Mouse (Mus musculus) stomach, embryonic 14.5 days (tissue): ENCODE measurements around the gene Fcf1. TPM values are rescaled to one million over a fixed set of nuclear protein-coding genes. Genes with fewer than 3 reads are reported as not detected.

ENCODE experiments used
- ATAC-seq: fragments of 200-750 bp; cut with Nextera tagmentation; 2 replicates; pipeline ENCODE4 v1.8.0; 2017; ENCODE audit warnings: low read depth, moderate TSS enrichment; ENCODE audit not compliant: insufficient number of reproducible peaks, insufficient read depth, low FRiP score
- H3K27ac ChIP-seq: fragments of 300-500 bp; sonication (generic); 2 replicates; pipeline ENCODE4 v1.5.1; 2014; ENCODE audit warnings: mild to moderate bottlenecking, low read length, moderate library complexity, mixed read lengths
- H3K27me3 ChIP-seq: fragments of 300-500 bp; sonication (generic); 2 replicates; pipeline ENCODE4 v1.6.1; 2014; ENCODE audit warnings: low read length, control low read depth, mixed read lengths; ENCODE audit not compliant: control insufficient read depth, insufficient read depth
- H3K36me3 ChIP-seq: fragments of 300-500 bp; sonication (generic); 2 replicates; pipeline ENCODE4 v1.6.1; 2014; ENCODE audit warnings: mild to moderate bottlenecking, control low read depth, low read length, moderate library complexity, mixed read lengths; ENCODE audit not compliant: control insufficient read depth, insufficient read depth
- H3K4me1 ChIP-seq: fragments of 300-500 bp; sonication (generic); 2 replicates; pipeline ENCODE4 v1.6.1; 2014; ENCODE audit warnings: low read length, control low read depth, mixed read lengths; ENCODE audit not compliant: control insufficient read depth, insufficient read depth
- H3K4me2 ChIP-seq: fragments of 300-500 bp; sonication (generic); replicated peaks from 2 replicates; pipeline ENCODE4 v1.6.1; 2014; ENCODE audit warnings: low read depth, low read length, control low read depth
- H3K4me3 ChIP-seq: fragments of 300-500 bp; sonication (generic); 2 replicates; pipeline ENCODE4 v1.5.1; 2014; ENCODE audit warnings: low read depth, low read length, control low read depth
- H3K9ac ChIP-seq: fragments of 300-500 bp; sonication (generic); replicated peaks from 2 replicates; pipeline ENCODE4 v1.6.1; 2014; ENCODE audit warnings: low read depth, mild to moderate bottlenecking, control low read depth, low read length, moderate library complexity, mixed read lengths
- H3K9me3 ChIP-seq: fragments of 300-500 bp; sonication (generic); 2 replicates; pipeline ENCODE4 v1.6.1; 2016; ENCODE audit warnings: low read depth, low read length, control low read depth; ENCODE audit not compliant: control insufficient read depth
- WGBS: fragments of 180-500 bp; shearing (Covaris S2); extraction: QIAGEN DNeasy Blood & Tissue Kit; methylation state at CpG from one replicate; pipeline ENCODE4 v1.1.7; 2014; 5-methylcytosine and 5-hydroxymethylcytosine counted together
- polyA plus RNA-seq: library from polyadenylated mRNA; unstranded; fragments of >200 nt; fragmentation: Nextera tagmentation; extraction: Ambion mirVana; gene quantifications from 2 replicates; pipeline ENCODE4 v1.2.1, GENCODE M21; 2014

Gene Fcf1
- polyA plus RNA-seq, 1 experiment from 2014 or later = 145 TPM

DNA sequence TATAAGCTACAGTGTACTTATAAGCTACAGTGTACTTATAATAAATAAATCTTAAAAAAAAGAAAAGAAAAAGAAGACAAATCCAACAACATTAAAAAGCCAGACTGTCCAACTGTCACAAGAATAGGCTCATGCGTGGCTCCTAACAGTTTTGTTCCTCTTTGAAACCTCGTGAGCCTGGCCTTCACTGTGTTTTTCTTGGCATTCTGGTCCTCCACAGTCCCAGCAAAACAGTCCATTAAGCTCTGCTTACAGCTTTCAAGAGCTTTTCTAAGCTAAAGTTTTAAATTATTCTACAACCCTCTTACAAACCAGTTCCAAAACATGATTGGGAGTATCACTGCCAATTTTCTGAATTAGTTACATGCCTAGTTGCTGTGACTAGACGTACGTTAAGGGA is 18.8 kb downstream of the Fcf1 start:
- Histone ChIP-seq H3K27ac (no peak overlapping the region), H3K9ac (no peak overlapping the region), H3K4me3 (no peak overlapping the region), H3K36me3 (peaks cover 4% of the 10 kb centered on the region; the same call in 1 of the 2 replicates), H3K4me1 (no peaks in the 10 kb centered on the region), H3K27me3 (no peaks in the 10 kb centered on the region), H3K9me3 (peaks cover 3% of the 10 kb centered on the region; the same call in 1 of the 2 replicates), H3K4me2 (no peak overlapping the region)
- no peak for ATAC-seq
- WGBS = 68% methylated on average over 4 of the region's 4 CpGs

DNA sequence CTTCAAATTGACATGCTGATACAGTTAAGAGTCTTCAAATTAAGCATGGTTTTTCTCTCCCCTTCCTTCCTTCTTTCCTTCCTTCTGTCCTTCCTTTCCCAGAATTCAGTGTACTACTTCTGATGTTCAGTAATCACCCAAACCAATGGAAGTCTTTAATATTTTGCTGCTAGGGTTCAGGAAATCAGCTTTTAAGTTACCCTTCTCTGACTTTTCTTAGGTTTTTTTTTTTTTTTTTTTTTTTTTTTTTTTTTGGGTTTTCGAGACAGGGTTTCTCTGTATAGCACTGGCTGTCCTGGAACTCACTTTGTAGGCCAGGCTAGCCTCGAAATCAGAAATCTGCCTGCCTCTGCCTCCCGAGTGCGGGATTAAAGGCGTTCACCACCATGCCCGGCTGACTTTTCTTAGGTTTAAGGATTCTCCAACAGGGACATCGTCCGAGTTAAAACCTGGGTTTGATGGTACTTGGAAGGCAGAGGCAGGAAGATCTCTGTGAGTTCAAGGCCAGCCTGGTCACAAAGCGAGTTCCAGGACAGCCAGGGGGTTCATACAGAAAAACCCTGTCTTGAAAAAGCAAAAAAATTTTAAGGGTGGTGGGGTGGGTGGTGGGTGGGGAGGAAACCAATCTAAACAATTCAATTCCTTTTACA is 24.5 kb downstream of the Fcf1 start:
- ATAC-seq = no peak
- no peak overlapping the region for H3K9ac ChIP-seq
- H3K36me3 ChIP-seq = no peaks in the 10 kb centered on the region
- H3K4me1 ChIP-seq = peaks cover 17% of the 10 kb centered on the region; the same call in 1 of the 2 replicates
- H3K4me3 ChIP-seq = no peak overlapping the region
- H3K27me3 ChIP-seq = no peaks in the 10 kb centered on the region
- H3K9me3 ChIP-seq = peaks cover 3% of the 10 kb centered on the region; the same call in 1 of the 2 replicates
- 90% methylated on average over 9 of the region's 9 CpGs for WGBS
- no peak overlapping the region for H3K4me2 ChIP-seq
- H3K27ac ChIP-seq = no peak overlapping the region

DNA sequence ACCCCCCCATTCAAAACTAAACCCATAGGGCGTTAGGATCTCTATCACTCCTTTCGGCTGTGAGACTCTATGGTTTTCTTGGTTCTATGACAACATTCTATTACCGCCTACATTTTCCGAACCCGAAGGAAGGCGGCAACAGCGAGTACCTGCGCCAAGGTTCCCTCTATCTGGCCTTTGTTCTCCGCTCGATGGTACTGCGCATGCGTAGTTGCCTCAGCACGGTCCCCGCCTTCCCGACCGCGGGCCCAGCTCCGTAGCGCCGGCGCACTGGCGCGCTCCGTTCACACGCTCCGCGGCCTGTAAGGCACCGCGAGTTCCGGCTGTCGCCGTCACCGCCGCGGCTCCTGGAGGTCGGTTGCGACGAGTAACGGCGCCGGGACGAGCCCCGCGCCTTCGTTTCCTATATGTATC is 25.4 kb downstream of the Fcf1 start, which contains the start of gene Ylpm1:
Ylpm1 (plus strand) TSS at position 239 of the 414 bp plus-strand sequence.
- peak; percentile 99 for ATAC-seq
- Histone ChIP-seq H3K27ac (peak within 1 kb of the TSS; percentile 50), H3K36me3 (no peaks in the 10 kb centered on the region), H3K9me3 (peaks cover 3% of the 10 kb centered on the region; the same call in 1 of the 2 replicates), H3K4me1 (peaks cover 17% of the 10 kb centered on the region; the same call in 1 of the 2 replicates), H3K4me3 (peak within 1 kb of the TSS; percentile 84), H3K27me3 (no peaks in the 10 kb centered on the region), H3K9ac (peak within 1 kb of the TSS; percentile 93), H3K4me2 (peak within 1 kb of the TSS; percentile 89)
- WGBS = 0% methylated on average over 45 of the region's 45 CpGs

- ATAC-seq = peak; percentile 49
- peak overlapping the region; percentile 84 for H3K4me3 ChIP-seq
- H3K4me1 ChIP-seq = peaks cover 17% of the 10 kb centered on the region; the same call in 1 of the 2 replicates
- H3K27me3 ChIP-seq = no peaks in the 10 kb centered on the region
- H3K9me3 ChIP-seq = peaks cover 3% of the 10 kb centered on the region; the same call in 1 of the 2 replicates
- H3K4me2 ChIP-seq = peak overlapping the region; percentile 89
- WGBS = under 1% methylated on average over 44 of the region's 44 CpGs
- no peaks in the 10 kb centered on the region for H3K36me3 ChIP-seq
- H3K27ac ChIP-seq = peak overlapping the region; percentile 50
- H3K9ac ChIP-seq = peak overlapping the region; percentile 93
Measured at GRCm38 (mm10) chr12:84996501-84997398, 26.1 kb downstream of the Fcf1 start.

GRCm38 (mm10) chr12:84999053-84999452 is 28.4 kb downstream of the Fcf1 start:
- no peak overlapping the region for H3K9ac ChIP-seq
- H3K27ac ChIP-seq = no peak overlapping the region
- no peaks in the 10 kb centered on the region for H3K36me3 ChIP-seq
- peak overlapping the region; percentile 89 for H3K4me2 ChIP-seq
- H3K4me1 ChIP-seq = peaks cover 17% of the 10 kb centered on the region; the same call in 1 of the 2 replicates
- no peaks in the 10 kb centered on the region for H3K9me3 ChIP-seq
- H3K27me3 ChIP-seq = no peaks in the 10 kb centered on the region
- no peak for ATAC-seq
- peak overlapping the region; percentile 84; the same call in 1 of the 2 replicates for H3K4me3 ChIP-seq

DNA sequence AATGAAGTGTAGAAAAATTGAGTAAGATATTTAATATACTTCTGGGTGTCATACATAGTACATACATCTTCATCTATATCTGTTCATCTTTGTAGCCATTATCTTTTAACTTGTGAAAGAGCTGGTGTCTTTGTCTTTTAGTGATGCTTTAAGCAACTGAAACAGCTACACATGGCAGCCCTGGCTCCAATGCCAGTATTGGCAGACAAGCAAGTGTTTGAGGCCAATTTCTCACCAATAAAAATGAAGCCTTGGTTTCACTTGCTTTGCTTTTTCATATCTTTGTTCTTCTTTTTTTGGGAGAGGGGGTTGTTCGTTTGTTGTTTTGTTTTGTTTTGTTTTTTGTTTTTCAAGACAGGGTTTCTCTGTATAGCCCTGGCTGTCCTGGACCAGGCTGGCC is 35.5 kb downstream of the Fcf1 start:
- H3K36me3 ChIP-seq = no peaks in the 10 kb centered on the region; the same call in 1 of the 2 replicates
- no peak overlapping the region for H3K9ac ChIP-seq
- no peak overlapping the region for H3K4me3 ChIP-seq
- no peak overlapping the region for H3K27ac ChIP-seq
- H3K4me2 ChIP-seq = no peak overlapping the region
- WGBS = 88% methylated on average over 1 of the region's 1 CpGs
- H3K9me3 ChIP-seq = peaks cover 3% of the 10 kb centered on the region; the same call in 1 of the 2 replicates
- H3K27me3 ChIP-seq = no peaks in the 10 kb centered on the region
- H3K4me1 ChIP-seq = no peaks in the 10 kb centered on the region
- no peak for ATAC-seq

DNA sequence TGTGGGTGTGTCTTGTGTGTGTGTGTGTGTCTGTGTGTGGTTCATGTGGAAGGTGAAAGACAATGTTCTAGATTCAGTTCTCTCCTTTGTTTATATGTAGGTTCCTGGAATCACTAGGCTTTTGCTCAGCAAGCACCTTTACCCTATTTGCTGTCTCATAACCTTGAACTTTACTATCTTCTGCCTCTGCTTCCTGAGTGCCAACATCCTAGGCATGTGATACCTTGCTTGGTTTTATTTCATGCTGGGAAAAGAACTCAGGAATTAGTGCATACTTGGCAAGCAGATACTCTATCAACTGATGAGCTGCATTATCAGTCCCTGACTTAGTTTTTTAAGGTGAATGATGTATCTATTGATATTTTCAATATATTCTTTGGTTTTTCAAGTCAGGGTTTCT is 36.3 kb downstream of the Fcf1 start:
- H3K9me3 ChIP-seq = peaks cover 3% of the 10 kb centered on the region; the same call in 1 of the 2 replicates
- H3K27me3 ChIP-seq = no peaks in the 10 kb centered on the region
- no peak overlapping the region for H3K4me2 ChIP-seq
- H3K27ac ChIP-seq = no peak overlapping the region
- no peak overlapping the region for H3K9ac ChIP-seq
- ATAC-seq = no peak
- no peaks in the 10 kb centered on the region for H3K4me1 ChIP-seq
- no peaks in the 10 kb centered on the region; the same call in 1 of the 2 replicates for H3K36me3 ChIP-seq
- H3K4me3 ChIP-seq = no peak overlapping the region

GRCm38 (mm10) chr12:85009776-85010175 is 39.1 kb downstream of the Fcf1 start:
- Histone ChIP-seq H3K9ac (no peak overlapping the region), H3K4me2 (no peak overlapping the region), H3K4me1 (no peaks in the 10 kb centered on the region), H3K4me3 (no peak overlapping the region), H3K27ac (no peak overlapping the region), H3K9me3 (peaks cover 3% of the 10 kb centered on the region; the same call in 1 of the 2 replicates), H3K36me3 (peaks cover 21% of the 10 kb centered on the region), H3K27me3 (no peaks in the 10 kb centered on the region)
- ATAC-seq = no peak
- 76% methylated on average over 1 of the region's 1 CpGs for WGBS
